Mouse (Mus musculus) liver, adult 2 months (tissue): Measurements from ENCODE around the gene Ern2.

ENCODE experiments used
- CTCF ChIP-seq: fragments of 200-500 bp; IDR thresholded peaks from 2 replicates; pipeline ENCODE4 v1.5.1; 2011; ENCODE audit warnings: low read depth, low read length, control low read depth
- POLR2A ChIP-seq: fragments of 200-500 bp; IDR thresholded peaks from 2 replicates; pipeline ENCODE4 v1.6.1; 2011; ENCODE audit warnings: low read length, control low read depth; ENCODE audit not compliant: insufficient read depth; ENCODE audit errors: extremely low read depth

GRCm38 (mm10) chr7:122219315-122219801, 33.4 kb upstream of the Ern2 start, which contains the start of gene Chp2:
- TF ChIP-seq CTCF (no peak), POLR2A (no peak)
